Mouse (Mus musculus) heart, adult 2 months (tissue): ENCODE measurements around the gene Gm49369.

Experiments used
- CTCF ChIP-seq: fragments of 200-600 bp; IDR thresholded peaks from 2 replicates; pipeline ENCODE4 v1.8.1; 2022; ENCODE audit warnings: antibody characterized with exemption, mild to moderate bottlenecking, moderate library complexity
- EP300 ChIP-seq: fragments of 200-500 bp; IDR thresholded peaks from 2 replicates; pipeline ENCODE4 v1.6.1; 2011; ENCODE audit warnings: low read depth, low read length, control low read depth; ENCODE audit not compliant: insufficient read depth
- POLR2A ChIP-seq: fragments of 200-500 bp; IDR thresholded peaks from 2 replicates; pipeline ENCODE4 v1.6.1; 2011; ENCODE audit warnings: mild to moderate bottlenecking, low read depth, low read length, control low read depth; ENCODE audit not compliant: insufficient read depth

GRCm38 (mm10) chr7:142357566-142357965 is 24.9 kb downstream of the Gm49369 start:
- TF ChIP-seq CTCF (no peak), EP300 (no peak), POLR2A (no peak)
